Mouse (Mus musculus) kidney, postnatal 10 days (tissue): Measurements from ENCODE around the gene Acadvl.
A peak's percentile ranks its signal among the peaks of the same experiment; 100 is the strongest.

ENCODE experiments used
- DNase-seq: peaks from one replicate; pipeline ENCODE4 v3.0.0; 2021; ENCODE audit warnings: mixed read lengths

Acadvl gene

DNA sequence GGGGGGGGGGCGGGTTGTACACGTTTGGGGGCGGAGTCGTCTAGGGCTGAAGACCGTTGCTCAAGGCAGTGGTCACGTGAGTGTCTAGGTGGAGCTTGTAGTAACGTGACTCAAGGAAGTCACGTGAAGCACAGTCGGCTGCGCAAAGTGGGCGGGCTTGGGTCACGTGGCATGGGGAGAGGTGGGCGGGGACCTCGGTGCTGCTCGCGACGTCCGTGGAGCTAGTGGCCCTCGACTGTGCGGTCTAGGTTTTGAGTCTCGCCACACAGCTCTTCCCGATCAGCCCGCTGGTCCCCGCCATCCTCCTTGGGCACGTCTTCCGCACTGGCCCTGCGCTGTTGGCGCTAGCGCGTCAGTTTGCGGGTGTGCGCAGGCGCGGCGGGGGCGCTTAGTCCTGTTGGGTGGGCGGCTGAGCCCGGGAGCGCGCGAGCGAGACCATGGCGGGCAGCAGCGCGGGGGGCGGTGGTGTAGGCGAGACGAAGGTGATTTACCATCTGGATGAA is 14.8 kb downstream of the Acadvl start, which contains the start of gene Dvl2:
Dvl2 (plus strand) TSS at position 200 of the 503 bp plus-strand sequence.
- peak; percentile 96 for DNase-seq

DNA sequence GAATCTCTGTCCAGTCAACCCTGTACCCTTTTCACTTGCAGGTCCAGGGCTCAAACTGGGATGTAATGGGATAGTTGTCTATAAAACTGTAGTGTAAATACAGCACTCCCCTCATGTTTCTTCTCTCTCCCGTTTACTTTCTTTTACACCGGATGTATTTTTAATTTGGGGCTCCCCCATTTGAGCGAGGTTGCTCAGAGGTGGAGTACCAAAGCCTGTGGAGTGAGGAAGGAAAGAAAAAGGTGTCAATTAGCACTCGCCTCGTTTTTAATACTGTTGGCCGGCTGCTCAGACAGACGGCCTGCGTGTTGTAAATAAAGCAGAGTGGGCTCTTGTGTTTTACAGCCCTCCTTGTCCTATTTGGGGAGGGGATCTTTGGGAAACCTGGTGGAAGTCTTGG is 15.5 kb downstream of the Acadvl start:
- DNase-seq = no peak

DNA sequence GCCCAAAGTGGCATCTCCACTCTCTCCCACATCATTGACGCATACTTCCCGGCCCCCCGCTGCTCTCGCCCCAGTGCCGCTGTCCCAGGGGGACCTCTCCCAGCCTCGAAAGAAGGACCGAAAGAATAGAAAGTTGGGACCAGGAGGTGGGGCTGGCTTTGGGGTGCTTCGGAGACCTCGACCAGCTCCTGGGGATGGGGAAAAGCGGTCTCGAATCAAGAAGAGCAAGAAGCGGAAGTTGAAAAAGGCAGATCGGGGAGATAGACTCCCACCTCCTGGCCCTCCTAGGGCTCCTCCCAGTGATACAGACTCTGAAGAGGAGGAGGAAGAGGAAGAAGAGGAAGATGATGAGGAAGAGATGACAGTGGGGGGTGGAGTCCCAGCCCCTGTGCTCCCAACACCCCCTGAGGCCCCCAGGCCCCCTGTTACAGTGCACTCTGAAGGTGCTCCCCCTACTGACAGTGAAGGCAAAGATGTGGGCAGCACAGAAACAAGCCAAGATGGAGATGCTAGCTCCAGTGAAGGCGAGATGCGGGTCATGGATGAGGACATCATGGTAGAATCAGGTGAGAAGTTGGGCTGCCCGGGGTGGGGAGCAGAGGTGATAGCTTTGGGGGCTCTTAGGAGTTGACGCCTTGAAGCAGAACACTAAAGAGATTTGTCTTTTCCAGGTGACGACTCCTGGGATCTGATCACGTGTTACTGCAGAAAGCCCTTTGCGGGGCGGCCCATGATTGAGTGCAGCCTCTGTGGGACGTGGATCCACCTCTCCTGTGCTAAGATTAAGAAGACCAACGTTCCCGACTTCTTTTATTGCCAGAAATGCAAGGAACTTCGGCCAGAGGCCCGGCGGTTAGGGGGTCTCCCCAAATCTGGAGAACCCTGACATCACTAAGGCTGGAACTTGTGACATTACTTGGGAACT is 16.4 kb downstream of the Acadvl start:
- peak; percentile 26 for DNase-seq

GRCm38 (mm10) chr11:69997070-69997509 is 18.1 kb downstream of the Acadvl start:
- peak; percentile 96 for DNase-seq

GRCm38 (mm10) chr11:69996161-69997061 is 18.8 kb downstream of the Acadvl start:
- DNase-seq = peak; percentile 82

- peak; percentile 98 for DNase-seq
These were observed 19.7 kb downstream of the Acadvl start, which contains the start of gene Phf23 for GRCm38 (mm10) chr11:69995391-69995960. Phf23 (plus strand) TSS chr11:69995777.

DNA sequence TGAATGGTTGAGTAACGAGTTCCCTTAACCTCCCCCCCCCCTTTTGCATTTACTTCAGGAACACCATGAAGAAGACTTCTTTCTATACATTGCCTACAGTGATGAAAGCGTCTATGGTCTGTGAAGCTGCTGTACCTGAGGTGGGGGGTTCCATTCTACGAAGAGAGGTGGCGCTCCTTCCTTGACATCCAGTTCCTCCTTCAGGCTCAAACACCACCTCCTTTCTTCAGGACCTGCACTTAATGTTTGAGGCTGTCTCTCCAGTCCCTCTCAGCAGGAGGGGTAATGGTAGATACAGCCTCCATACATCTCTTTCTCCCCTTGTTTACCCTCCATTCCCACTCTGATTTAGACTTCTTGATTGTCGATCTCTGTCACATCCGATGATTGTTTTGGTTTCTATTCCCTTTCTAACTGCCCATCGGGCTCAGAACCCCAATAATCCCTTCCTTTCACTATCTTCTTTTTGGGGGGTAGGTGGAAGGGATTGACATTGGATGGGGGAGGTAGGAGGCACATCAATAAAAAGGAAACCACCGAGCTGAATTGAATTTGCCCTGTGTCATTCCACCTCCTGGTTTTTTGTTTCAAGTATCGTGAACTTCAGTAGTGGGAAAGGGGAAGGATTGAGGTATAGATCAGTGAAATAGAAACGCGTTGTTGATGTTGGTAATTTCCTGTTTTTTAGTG is 20.7 kb downstream of the Acadvl start:
- DNase-seq = no peak

DNA sequence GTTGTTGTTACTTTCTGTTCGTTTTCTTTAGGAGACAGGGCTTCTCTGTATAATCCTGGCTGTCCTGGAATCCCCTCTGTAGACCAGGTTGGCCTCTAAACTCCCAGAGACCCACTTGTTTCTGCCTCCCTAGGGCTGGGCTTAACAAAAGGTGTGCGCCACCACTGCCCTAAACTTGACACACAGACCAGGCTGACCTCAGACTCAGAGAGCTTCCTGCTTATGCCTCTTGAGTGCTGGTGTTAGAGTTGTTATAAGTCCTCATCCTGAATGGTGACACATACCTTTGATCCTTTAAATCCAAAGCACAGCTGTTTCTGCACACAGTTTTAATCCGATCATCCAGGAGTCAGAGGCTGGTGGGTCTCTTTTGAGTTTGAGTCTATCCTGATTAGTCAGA is 22.3 kb downstream of the Acadvl start:
- DNase-seq = peak; percentile 9

GRCm38 (mm10) chr11:69992396-69992795 is 22.8 kb downstream of the Acadvl start:
- peak; percentile 36 for DNase-seq

DNA sequence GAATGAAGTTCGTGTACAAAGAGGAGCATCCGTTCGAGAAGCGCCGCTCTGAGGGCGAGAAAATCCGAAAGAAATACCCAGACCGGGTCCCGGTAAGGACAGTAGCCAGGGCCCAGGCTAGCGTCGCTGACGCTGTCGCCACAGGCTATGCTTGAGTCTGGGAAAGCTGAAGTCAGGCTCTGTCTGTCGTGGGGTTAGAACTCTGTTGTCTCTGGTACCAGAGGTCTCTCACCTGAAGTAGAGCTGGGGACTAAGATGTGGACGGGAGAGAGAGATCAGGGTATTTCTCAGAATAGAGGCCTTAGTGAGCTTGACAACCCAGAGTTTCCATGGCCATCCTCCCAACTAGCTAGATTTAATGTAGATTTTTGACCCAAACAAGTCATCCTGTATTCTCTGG is 23.5 kb downstream of the Acadvl start:
- DNase-seq = no peak

GRCm38 (mm10) chr11:69990850-69991691 is 24.1 kb downstream of the Acadvl start, which contains the start of gene Gabarap:
Gabarap (plus strand) TSS chr11:69991143.
- peak; percentile 98 for DNase-seq

DNA sequence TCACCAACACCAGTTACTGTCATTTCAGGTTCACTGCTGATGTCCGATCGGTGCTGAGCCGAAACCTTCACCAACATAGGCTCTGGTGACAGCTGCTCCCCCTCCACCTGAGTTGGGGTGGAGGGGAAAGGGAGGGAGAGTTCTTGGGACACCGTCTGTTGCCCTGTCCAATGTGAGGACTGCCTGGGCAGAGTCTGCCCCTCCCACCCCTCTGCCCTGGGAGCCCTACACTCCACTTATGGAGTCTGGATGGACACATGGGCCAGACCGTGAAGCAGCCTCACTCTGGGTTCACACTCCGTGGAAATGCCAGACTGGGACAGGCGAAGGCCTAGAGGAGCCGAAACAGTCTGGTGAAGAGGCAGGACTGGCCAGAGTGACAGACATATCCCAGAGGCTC is 25.3 kb downstream of the Acadvl start:
- DNase-seq = peak; percentile 21

DNA sequence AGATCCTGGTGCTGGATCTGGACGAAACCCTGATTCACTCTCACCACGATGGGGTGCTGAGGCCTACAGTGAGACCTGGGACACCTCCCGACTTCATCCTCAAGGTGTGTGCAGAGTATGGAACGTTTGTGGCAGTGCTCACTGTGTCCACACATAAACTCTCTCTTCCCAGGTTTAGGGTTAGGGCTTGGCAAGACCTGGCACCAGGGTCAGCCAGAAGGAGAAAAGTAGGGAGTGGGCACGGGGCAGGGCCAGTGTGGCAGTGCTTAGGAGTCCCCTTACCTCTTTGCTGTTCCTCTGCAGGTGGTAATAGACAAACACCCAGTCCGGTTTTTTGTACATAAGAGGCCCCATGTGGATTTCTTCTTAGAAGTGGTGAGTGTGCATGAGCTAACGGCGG is 30.8 kb downstream of the Acadvl start:
- DNase-seq = no peak

- no peak for DNase-seq
These were observed 31.8 kb downstream of the Acadvl start for GRCm38 (mm10) chr11:69983377-69983776.

GRCm38 (mm10) chr11:69982877-69983276 is 32.3 kb downstream of the Acadvl start:
- no peak for DNase-seq

GRCm38 (mm10) chr11:69982225-69982624 is 33.0 kb downstream of the Acadvl start, which contains the start of gene Elp5:
Elp5 (minus strand) TSS chr11:69982517.
- DNase-seq = no peak

GRCm38 (mm10) chr11:69981141-69981762 is 34.0 kb downstream of the Acadvl start, which contains the start of gene Ctdnep1:
Ctdnep1 (plus strand) TSS chr11:69981156.
- peak; percentile 57 for DNase-seq

DNA sequence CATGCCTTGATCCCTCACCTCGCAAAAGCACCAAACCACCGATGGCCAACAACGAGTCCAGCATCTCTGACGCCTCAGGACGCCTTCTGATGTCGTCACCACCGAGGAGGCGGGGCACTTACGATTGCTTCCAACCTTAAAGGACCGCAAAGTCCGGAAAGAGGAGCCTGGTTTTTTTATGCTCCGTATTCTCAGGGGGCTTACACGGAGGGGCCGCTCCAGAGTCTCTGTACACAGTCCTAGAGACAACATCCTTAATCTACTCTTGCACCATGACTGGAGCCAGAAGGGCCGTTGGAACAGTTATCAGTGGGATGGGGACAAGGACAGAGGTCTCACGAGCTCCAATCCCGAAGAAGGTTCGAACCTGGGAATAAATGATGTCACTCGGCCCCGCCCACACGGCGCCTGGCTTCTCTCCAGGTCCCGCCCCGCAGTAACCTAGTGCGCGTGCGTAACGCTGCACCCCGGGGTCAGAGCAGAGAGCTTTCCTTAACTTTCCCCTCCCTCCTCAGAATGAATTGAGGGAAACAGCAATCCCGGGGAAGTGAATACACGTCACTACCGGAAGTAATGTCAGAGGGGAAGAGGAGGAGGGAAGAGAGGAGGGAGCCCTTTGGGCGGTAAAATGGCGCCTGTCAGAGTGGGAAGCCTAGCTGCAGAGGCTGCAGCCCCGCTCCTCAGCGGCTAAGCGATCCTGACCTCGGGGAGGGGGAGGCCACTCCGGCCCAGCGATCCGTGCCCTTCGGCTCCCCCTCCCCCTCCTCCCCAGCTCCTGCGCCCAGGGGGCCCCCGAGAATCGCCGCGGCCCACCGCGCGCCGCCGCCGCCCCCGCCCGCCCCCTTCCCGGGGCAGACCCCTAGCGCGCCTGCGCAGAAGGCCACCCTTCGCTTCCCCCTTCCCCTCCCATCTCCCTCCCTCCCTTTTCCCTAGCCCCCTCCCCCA is 34.7 kb downstream of the Acadvl start:
- peak; percentile 98 for DNase-seq

- DNase-seq = no peak
These were observed 35.4 kb downstream of the Acadvl start for GRCm38 (mm10) chr11:69979827-69980195.
